9 mouse cellular contexts compared by ENCODE assay signal in genomic region chr6:116774954-116775675, GRCm38 (mm10). TPM values are rescaled to one million over a fixed set of nuclear protein-coding genes. Genes with fewer than 3 reads are reported as not detected.
DNase-seq lines count a peak whose midpoint lies in the region; ATAC-seq and TF ChIP-seq lines count a peak whose summit lies in the region.
"Had no signal": no experiment of that assay in that cellular context is flagged by ENCODE, and none has a peak within 500 bp of the region (broad histone marks: within the 10 kb centered on the region; RNA-seq: fewer than 3 reads in every experiment).

No protein-coding gene starts in this region.

- peak; percentile 64 for DNase-seq in gastrocnemius, postnatal 10 days
- no peak for DNase-seq in gastrocnemius, postnatal 36 days
- peak; percentile 30 to 34 for DNase-seq in right cerebral cortex, adult 2 months (ENCODE audit: low spot score in 2 of 2)
- DNase-seq in right cerebral cortex, postnatal 25 days: no peak
- peak; percentile 27 for DNase-seq in brain, embryonic 14.5 days (ENCODE audit: low read depth)
- peak; percentile 50 for DNase-seq in kidney, postnatal 14 days
- peak; percentile 16 for DNase-seq in ovary, postnatal 14 days (ENCODE audit: low spot score)
- DNase-seq in forebrain, embryonic 11.5 days (ENCODE audit: low spot score): no peak

- TF ChIP-seq POLR2A in brain, embryonic 14.5 days (IDR thresholded peaks at IDR 0.05; ENCODE audit: borderline replicate concordance, extremely low read depth, insufficient read depth, insufficient read length, poor library complexity, severe bottlenecking): no peak

- intact Hi-C loops in gastrocnemius, postnatal 36 days (cut with DNase I): no loop called here

- H3K4me3 ChIP-seq in forebrain, embryonic 11.5 days (ENCODE audit: low read depth, low read length): no peak overlapping the region
- H3K4me3 ChIP-seq: heart, embryonic 15.5 days had no signal

- H3K9me3 ChIP-seq in forebrain, embryonic 11.5 days (ENCODE audit: control insufficient read depth, low read length): no peaks in the 10 kb centered on the region
- H3K9me3 ChIP-seq: heart, embryonic 15.5 days had no signal

- WGBS in forebrain, embryonic 11.5 days: 81% methylated on average over 12 of the region's 12 CpGs

- H3K27me3 ChIP-seq in forebrain, embryonic 11.5 days (ENCODE audit: control insufficient read depth, insufficient read depth, low read length): no peaks in the 10 kb centered on the region
- H3K27me3 ChIP-seq: heart, embryonic 15.5 days had no signal

- H3K9ac ChIP-seq in forebrain, embryonic 11.5 days (ENCODE audit: low read length): no peak overlapping the region
- H3K9ac ChIP-seq: heart, embryonic 15.5 days had no signal

- peak; percentile 70 for TF ChIP-seq CTCF in brain, embryonic 14.5 days (IDR thresholded peaks at IDR 0.05; ENCODE audit: borderline replicate concordance, extremely low read depth, insufficient read depth, insufficient read length)

- no peak overlapping the region for H3K4me2 ChIP-seq in forebrain, embryonic 11.5 days (ENCODE audit: low read depth, low read length, severe bottlenecking)
- H3K4me2 ChIP-seq: heart, embryonic 15.5 days had no signal

- no peaks in the 10 kb centered on the region for H3K4me1 ChIP-seq in forebrain, embryonic 11.5 days (replicated peaks; ENCODE audit: control insufficient read depth, insufficient read depth, low read length)
- H3K4me1 ChIP-seq: heart, embryonic 15.5 days had no signal

- ATAC-seq in forebrain, embryonic 11.5 days (replicated peaks; ENCODE audit: low FRiP score): no peak

- no peaks in the 10 kb centered on the region for H3K36me3 ChIP-seq in forebrain, embryonic 11.5 days (ENCODE audit: control insufficient read depth, insufficient read depth, low read length)
- H3K36me3 ChIP-seq: heart, embryonic 15.5 days had no signal

- H3K27ac ChIP-seq in forebrain, embryonic 11.5 days (ENCODE audit: low read depth, low read length): no peak overlapping the region
- H3K27ac ChIP-seq: heart, embryonic 15.5 days had no signal

RNA-seq across cellular contexts. Expression of gene Tmem72, which starts 58.4 kb away (rescaled TPM):
- total RNA-seq in gastrocnemius, postnatal 10 days (2021): under 1 TPM; 0.16 to 0.23 TPM
- total RNA-seq in gastrocnemius, postnatal 36 days (2021): under 1 TPM; 0.02 to 0.03 TPM
- polyA plus RNA-seq in brain, embryonic 14.5 days (2012; rRNA removed): 0.18 and 0.63 TPM in 2 replicates
- polyA plus RNA-seq in forebrain, embryonic 11.5 days (2014; fragmentation: Nextera tagmentation; extraction: Ambion mirVana): 0.07 and 0.11 TPM in 2 replicates

Comparison
In these comparisons a context has a peak if more than half of its experiments do, and no peak if none do; other contexts are left out.
1. DNase-seq: peak in gastrocnemius, postnatal 10 days (single experiment), right cerebral cortex, adult 2 months (2 of 2), brain, embryonic 14.5 days (single experiment), kidney, postnatal 14 days (single experiment) and ovary, postnatal 14 days (single experiment); none in gastrocnemius, postnatal 36 days (0 of 2), right cerebral cortex, postnatal 25 days (single experiment) and forebrain, embryonic 11.5 days (single experiment).